Mouse (Mus musculus) E14TG2a.4 (cell line): ENCODE results near the gene Cchcr1.

Experiments used
- CTCF ChIP-seq: conservative IDR thresholded peaks from 2 replicates; pipeline ENCODE4 v1.5.1; 2014; ENCODE audit warnings: low read length
- NANOG ChIP-seq: IDR thresholded peaks from 2 replicates; pipeline ENCODE4 v1.6.1; 2014; ENCODE audit warnings: borderline replicate concordance, low read length, mixed read lengths
- POU5F1 ChIP-seq: IDR thresholded peaks from 2 replicates; pipeline ENCODE4 v1.6.1; 2014; ENCODE audit warnings: low read length, borderline replicate concordance

GRCm38 (mm10) chr17:35488041-35488440, 28.9 kb upstream of the Cchcr1 start:
- TF ChIP-seq CTCF, result no peak
- TF ChIP-seq NANOG, result no peak
- no peak for TF ChIP-seq POU5F1
